ENCODE assay signal across 30 mouse cellular contexts in genomic region chr2:34984885-34985284, GRCm38 (mm10).
"Had no signal": no experiment of that assay in that cellular context is flagged by ENCODE, and none has a peak within 500 bp of the region (broad histone marks: within the 10 kb centered on the region; RNA-seq: fewer than 3 reads in every experiment).

No protein-coding gene starts in this region.

- H3K4me2 ChIP-seq: heart, embryonic 11.5 days; heart, embryonic 12.5 days; heart, embryonic 13.5 days; heart, embryonic 15.5 days; hindbrain, embryonic 12.5 days; hindbrain, embryonic 13.5 days; hindbrain, embryonic 14.5 days; hindbrain, embryonic 15.5 days; intestine, embryonic 15.5 days; kidney, embryonic 15.5 days had no signal

- H3K4me3 ChIP-seq: heart, embryonic 12.5 days; heart, embryonic 13.5 days; heart, embryonic 15.5 days; hindbrain, embryonic 10.5 days; hindbrain, embryonic 12.5 days; hindbrain, embryonic 13.5 days; hindbrain, embryonic 15.5 days; intestine, embryonic 15.5 days; kidney, embryonic 15.5 days; layer of hippocampus, adult 2 months; left cerebral cortex, adult 2 months had no signal

- H3K27me3 ChIP-seq: heart, embryonic 15.5 days; hindbrain, embryonic 12.5 days; hindbrain, embryonic 13.5 days; hindbrain, embryonic 15.5 days; intestine, embryonic 15.5 days; kidney, embryonic 15.5 days had no signal

- H3K27ac ChIP-seq: heart, embryonic 13.5 days; heart, embryonic 15.5 days; hindbrain, embryonic 10.5 days; hindbrain, embryonic 12.5 days; hindbrain, embryonic 13.5 days; hindbrain, embryonic 14.5 days; hindbrain, embryonic 15.5 days; hindbrain, postnatal 0 days; kidney, postnatal 0 days; layer of hippocampus, adult 2 months; left cerebral cortex, adult 2 months had no signal

- DNase-seq: heart, postnatal 10 days; heart, postnatal 36 days; heart, postnatal 4 days; kidney, adult 11 months; kidney, adult 18-20 months; kidney, adult 2 months; kidney, adult 8-10 months; kidney, adult 9 months; kidney, postnatal 10 days; kidney, postnatal 14 days; kidney, postnatal 25 days; kidney, postnatal 36 days; kidney, postnatal 4 days; layer of hippocampus, adult 9-11 months; layer of hippocampus, postnatal 36 days had no signal

- H3K36me3 ChIP-seq: heart, embryonic 12.5 days; heart, embryonic 13.5 days; heart, embryonic 15.5 days; hindbrain, embryonic 10.5 days; hindbrain, embryonic 12.5 days; hindbrain, embryonic 13.5 days; hindbrain, embryonic 15.5 days; intestine, embryonic 15.5 days; kidney, embryonic 15.5 days had no signal

- H3K9me3 ChIP-seq: heart, embryonic 12.5 days; heart, embryonic 13.5 days; heart, embryonic 15.5 days; hindbrain, embryonic 10.5 days; hindbrain, embryonic 12.5 days; hindbrain, embryonic 13.5 days; hindbrain, embryonic 15.5 days; intestine, embryonic 15.5 days; kidney, embryonic 15.5 days had no signal

- H3K9ac ChIP-seq: heart, embryonic 12.5 days; heart, embryonic 13.5 days; heart, embryonic 15.5 days; hindbrain, embryonic 12.5 days; hindbrain, embryonic 13.5 days; hindbrain, embryonic 14.5 days; hindbrain, embryonic 15.5 days; intestine, embryonic 15.5 days; kidney, embryonic 15.5 days had no signal
